Mouse (Mus musculus): Measurements from ENCODE around the gene Tmem222. TPM values are rescaled to one million over a fixed set of nuclear protein-coding genes. Genes with fewer than 3 reads are reported as not detected.
A peak's percentile ranks its signal among the peaks of the same experiment; 100 is the strongest.

Gene Tmem222
- polyA plus RNA-seq, 1 experiment from 2014 or later = 85.8 TPM

DNA sequence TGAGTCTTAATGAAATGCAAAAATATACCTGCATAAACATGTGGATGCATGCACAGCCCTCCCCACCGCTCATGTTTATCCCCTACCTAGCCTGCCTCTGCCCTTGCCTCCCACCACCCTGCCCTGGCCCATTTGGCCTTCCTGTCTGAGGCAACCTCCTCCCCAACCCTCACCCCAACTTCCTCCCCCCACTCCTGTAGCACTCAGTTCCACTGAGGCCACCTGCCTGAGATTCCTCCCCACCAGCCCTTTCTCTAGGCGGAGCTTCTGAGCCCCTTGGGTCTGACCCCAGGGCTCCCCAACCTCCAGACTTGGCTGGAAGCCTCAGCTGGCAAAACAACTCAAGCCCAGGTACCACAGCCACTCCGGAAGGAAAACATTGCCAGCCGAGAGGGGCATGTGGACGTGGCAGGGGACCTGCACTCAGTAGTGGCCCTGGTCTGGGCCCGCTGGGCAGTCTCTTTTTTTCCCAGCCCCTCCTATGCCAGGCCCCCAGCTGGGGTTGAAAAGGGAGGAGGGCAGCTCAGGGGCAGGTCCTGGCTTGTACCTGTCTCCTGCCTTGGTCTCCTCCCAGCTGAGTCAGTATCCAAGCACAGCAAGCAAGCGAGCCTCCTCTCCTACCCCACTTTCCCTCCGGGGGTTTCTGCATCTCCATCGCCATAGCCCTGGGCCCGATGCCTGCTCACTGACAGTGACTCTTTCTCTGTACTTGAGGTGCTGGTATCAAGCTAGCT, 15.8 kb downstream of the Tmem222 start:
- Histone ChIP-seq H3K9me3 (peaks cover 12% of the 10 kb centered on the region; the same call in 1 of the 2 replicates), H3K4me1 (peaks cover 18% of the 10 kb centered on the region), H3K27me3 (ENCODE audit: poor library complexity, severe bottlenecking) (peaks cover 24% of the 10 kb centered on the region), H3K4me3 (no peak overlapping the region), H3K36me3 (replicated peaks) (peaks cover 40% of the 10 kb centered on the region), H3K27ac (no peak overlapping the region; the same call in 1 of the 2 replicates)
- WGBS = 51% methylated on average over 10 of the region's 10 CpGs
- DNase-seq (ENCODE audit: extremely low spot score, low spot score) = no peak

DNA sequence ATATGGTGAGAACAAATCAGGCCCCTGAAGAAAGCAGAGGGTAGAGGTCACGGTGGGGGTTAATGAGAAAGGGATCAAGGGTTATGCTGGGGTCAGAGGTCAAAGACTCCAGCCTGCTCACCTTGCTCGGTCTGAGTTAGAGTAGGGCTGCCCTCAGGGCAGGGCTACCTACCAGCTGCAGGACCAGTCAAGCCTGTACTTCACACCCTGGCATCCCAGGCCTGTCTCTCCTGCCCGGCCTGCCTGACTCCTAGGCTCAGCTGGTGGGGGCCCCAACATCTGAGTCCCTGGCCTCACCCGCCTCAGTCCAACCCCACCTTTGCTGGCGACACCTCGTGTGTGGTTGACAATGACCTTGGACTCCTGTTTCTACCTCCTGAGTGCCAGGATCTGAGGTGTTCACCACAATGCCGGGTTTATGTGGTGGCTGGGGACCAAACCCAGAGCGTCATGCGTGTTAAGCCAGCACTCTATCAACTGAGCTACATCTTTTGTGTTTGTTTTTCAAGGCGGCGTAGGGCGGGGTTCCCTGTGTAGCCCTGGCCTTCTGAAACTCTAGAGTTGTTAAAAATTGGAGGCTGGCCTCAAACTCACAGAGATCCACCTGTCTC, 19.7 kb downstream of the Tmem222 start:
- no peak overlapping the region for H3K27ac ChIP-seq
- H3K36me3 ChIP-seq (replicated peaks) = peaks cover 1% of the 10 kb centered on the region; the same call in 1 of the 2 replicates
- H3K9me3 ChIP-seq = no peaks in the 10 kb centered on the region
- H3K27me3 ChIP-seq (ENCODE audit: poor library complexity, severe bottlenecking) = peaks cover 63% of the 10 kb centered on the region
- H3K4me1 ChIP-seq = peaks cover 21% of the 10 kb centered on the region
- H3K4me3 ChIP-seq = no peak overlapping the region
- no peak for DNase-seq (ENCODE audit: extremely low spot score, low spot score)
- 82% methylated on average over 12 of the region's 12 CpGs for WGBS

DNA sequence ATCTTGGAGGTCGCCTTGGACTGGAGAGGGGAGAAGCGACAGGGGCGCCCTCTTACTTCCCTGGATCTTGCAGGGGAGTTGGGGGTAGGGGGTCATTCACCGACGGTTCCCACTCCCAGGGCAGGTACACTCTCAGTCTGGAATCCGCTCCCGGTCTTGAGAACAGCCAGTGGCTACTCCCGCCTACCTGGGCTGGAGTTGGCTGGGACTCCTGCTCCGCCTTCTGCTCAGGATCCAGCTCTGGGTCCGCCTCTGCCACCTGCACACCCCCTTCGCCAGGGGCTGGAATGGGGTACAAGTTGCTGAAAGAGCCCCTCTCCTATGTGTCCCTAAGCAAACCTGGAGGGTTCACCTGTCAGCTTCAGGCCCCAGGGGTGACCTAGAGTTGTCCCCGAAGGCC, 20.4 kb downstream of the Tmem222 start:
- 23% methylated on average over 12 of the region's 12 CpGs for WGBS
- Histone ChIP-seq H3K4me1 (peaks cover 21% of the 10 kb centered on the region), H3K27me3 (ENCODE audit: poor library complexity, severe bottlenecking) (peaks cover 70% of the 10 kb centered on the region), H3K27ac (no peak overlapping the region), H3K9me3 (no peaks in the 10 kb centered on the region), H3K4me3 (no peak overlapping the region), H3K36me3 (replicated peaks) (no peaks in the 10 kb centered on the region)
- no peak for DNase-seq (ENCODE audit: extremely low spot score, low spot score)

DNA sequence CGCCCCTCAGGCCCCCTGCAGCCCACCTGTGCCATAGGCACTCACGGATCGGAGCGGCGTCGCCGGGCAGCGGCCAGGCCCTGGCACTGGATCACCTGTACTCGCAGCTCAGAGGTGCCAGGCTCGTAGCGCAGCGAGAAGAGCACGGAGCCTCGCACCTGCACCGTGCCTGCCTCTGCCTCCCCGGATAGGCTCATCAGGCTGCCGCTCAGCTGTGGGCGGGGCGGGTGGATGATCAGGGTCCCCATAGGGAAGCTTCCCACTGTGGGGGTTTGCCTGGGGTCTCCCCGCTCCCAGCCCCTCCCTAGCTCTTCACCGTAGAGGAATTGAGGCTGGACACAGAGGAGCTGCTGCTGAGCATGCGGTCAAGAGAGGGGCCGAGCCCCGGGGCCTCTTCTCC, 20.8 kb downstream of the Tmem222 start:
- no peak overlapping the region for H3K27ac ChIP-seq
- H3K9me3 ChIP-seq = no peaks in the 10 kb centered on the region
- no peak for DNase-seq (ENCODE audit: extremely low spot score, low spot score)
- H3K27me3 ChIP-seq (ENCODE audit: poor library complexity, severe bottlenecking) = peaks cover 74% of the 10 kb centered on the region
- no peak overlapping the region for H3K4me3 ChIP-seq
- H3K36me3 ChIP-seq (replicated peaks) = no peaks in the 10 kb centered on the region
- WGBS = 18% methylated on average over 24 of the region's 24 CpGs
- peaks cover 18% of the 10 kb centered on the region for H3K4me1 ChIP-seq

DNA sequence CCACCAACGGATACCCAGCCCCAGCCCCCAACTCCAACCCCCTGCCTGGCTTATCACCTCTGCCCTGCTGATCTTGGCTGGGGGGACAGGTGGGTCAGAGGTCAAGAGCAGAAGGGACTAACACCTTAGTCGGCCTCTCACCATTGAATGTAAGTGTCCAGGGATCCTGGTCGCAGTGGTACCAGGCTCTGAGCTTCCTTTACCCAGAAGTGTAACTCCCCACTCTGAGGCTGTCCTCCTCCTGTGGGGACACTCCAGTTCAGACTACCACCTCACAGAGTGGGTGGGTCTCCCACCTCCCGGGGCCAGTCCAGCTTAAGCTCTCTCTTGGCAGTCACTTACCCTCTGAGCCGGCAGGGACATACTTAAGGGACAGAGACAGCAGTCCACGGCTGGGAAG, 22.2 kb downstream of the Tmem222 start:
- 62% methylated on average over 6 of the region's 6 CpGs for WGBS
- H3K27me3 ChIP-seq (ENCODE audit: poor library complexity, severe bottlenecking) = peaks cover 89% of the 10 kb centered on the region
- peaks cover 28% of the 10 kb centered on the region for H3K4me1 ChIP-seq
- H3K36me3 ChIP-seq (replicated peaks) = no peaks in the 10 kb centered on the region
- no peaks in the 10 kb centered on the region for H3K9me3 ChIP-seq
- H3K4me3 ChIP-seq = no peak overlapping the region
- DNase-seq (ENCODE audit: extremely low spot score, low spot score) = no peak
- no peak overlapping the region for H3K27ac ChIP-seq

DNA sequence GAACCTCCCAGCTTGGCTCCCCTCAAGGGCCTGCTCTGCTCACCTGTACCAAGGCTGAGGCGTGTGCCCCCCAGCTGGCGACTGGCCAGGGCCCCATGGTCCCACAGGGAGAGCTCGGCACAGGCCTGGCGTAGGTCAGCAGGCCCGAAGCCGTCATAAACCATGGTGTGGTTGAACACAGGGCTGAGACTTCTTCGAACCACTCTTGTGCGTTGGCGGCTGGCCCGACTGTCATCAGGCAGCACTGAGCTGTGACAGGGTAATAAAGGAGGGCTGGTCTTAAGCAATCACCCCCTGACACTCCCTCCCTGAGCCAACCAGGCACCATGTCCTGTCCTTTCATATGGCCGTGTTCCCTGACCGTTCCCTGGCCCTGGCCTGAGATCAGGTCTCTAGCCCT, 24.2 kb downstream of the Tmem222 start:
- DNase-seq (ENCODE audit: extremely low spot score, low spot score) = no peak

DNA sequence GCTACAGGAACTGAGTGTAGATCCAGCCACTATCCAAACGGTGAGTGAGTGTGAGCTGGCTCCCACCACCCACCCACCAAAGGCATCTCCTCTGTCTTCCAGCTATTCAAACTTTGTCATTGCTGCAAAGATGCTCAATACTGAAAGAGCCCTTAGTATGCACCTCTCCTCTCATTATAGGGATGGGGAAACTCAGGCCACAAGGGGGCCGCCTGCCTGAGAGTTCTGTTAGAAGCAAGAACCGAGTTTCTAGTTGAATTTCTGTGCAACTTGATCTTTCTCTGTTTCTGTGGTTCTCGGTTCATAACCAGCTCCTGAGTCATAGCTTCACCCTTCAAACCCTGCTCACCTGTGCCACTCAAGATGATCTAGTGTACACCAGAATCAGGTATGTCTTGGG, 25.5 kb downstream of the Tmem222 start:
- DNase-seq (ENCODE audit: extremely low spot score, low spot score) = no peak
- H3K4me3 ChIP-seq = no peak overlapping the region

More for the DNA sequence above, 24.2 kb downstream of the Tmem222 start:
- H3K9me3 ChIP-seq = no peaks in the 10 kb centered on the region
- H3K36me3 ChIP-seq (replicated peaks) = no peaks in the 10 kb centered on the region
- no peak overlapping the region for H3K27ac ChIP-seq
- no peak overlapping the region for H3K4me3 ChIP-seq
- peaks cover 100% of the 10 kb centered on the region for H3K27me3 ChIP-seq (ENCODE audit: poor library complexity, severe bottlenecking)
- H3K4me1 ChIP-seq = peaks cover 33% of the 10 kb centered on the region
- 93% methylated on average over 12 of the region's 12 CpGs for WGBS

DNA sequence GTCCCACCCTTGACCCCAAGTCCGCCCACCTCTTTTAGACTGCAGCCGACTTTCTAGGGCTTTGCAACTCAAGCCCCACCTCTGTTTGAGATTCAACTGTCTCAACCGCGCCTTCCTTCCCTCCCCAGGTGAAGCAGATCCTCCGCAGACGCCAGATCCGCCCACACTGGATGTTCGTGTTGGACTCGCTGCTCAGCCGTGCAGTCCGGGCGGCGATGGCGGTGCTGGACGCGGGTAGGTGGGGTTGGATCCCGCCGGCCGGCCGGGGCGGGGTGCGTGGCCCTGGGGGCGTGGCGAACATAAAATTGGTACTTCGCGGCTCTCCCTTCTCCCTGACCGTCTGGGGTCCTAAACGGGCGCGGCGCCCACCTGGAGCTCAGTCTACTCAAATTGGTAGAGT, 26.4 kb downstream of the Tmem222 start:
- Histone ChIP-seq H3K27me3 (ENCODE audit: poor library complexity, severe bottlenecking) (peaks cover 100% of the 10 kb centered on the region), H3K27ac (peak overlapping the region; percentile 40; the same call in 1 of the 2 replicates), H3K36me3 (replicated peaks) (no peaks in the 10 kb centered on the region), H3K9me3 (no peaks in the 10 kb centered on the region), H3K4me1 (peaks cover 20% of the 10 kb centered on the region), H3K4me3 (peak overlapping the region; percentile 54)
- 2% methylated on average over 31 of the region's 31 CpGs for WGBS
- no peak for DNase-seq (ENCODE audit: extremely low spot score, low spot score)

More for the DNA sequence above, 25.5 kb downstream of the Tmem222 start:
- Histone ChIP-seq H3K4me1 (peaks cover 26% of the 10 kb centered on the region), H3K27me3 (ENCODE audit: poor library complexity, severe bottlenecking) (peaks cover 100% of the 10 kb centered on the region), H3K36me3 (replicated peaks) (no peaks in the 10 kb centered on the region), H3K9me3 (no peaks in the 10 kb centered on the region), H3K27ac (no peak overlapping the region)
- WGBS = 40% methylated on average over 4 of the region's 4 CpGs

DNA sequence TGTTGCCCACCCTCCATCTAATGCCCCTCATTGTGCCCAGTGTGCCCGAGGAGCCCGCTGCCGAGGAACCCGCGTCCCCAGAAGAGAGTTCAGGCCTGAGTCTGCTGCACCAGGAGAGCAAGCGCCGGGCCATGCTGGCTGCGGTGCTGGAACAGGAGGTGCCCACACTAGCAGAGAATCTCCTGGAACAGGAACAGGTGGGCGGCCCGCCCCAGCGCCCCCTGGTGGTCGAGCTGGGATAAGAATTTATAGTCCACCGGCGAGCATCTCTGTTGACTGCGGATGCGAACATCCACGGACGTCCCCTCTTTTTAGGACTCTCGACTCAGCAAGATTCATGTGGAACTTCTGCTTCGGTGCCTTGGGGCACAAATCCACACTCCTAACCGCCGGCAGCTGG, 27.0 kb downstream of the Tmem222 start:
- WGBS = under 1% methylated on average over 22 of the region's 22 CpGs
- H3K4me1 ChIP-seq = peaks cover 20% of the 10 kb centered on the region
- peak; percentile 88 for DNase-seq (ENCODE audit: extremely low spot score, low spot score)
- H3K36me3 ChIP-seq (replicated peaks) = no peaks in the 10 kb centered on the region
- H3K4me3 ChIP-seq = peak overlapping the region; percentile 54
- H3K27me3 ChIP-seq (ENCODE audit: poor library complexity, severe bottlenecking) = peaks cover 100% of the 10 kb centered on the region
- no peaks in the 10 kb centered on the region for H3K9me3 ChIP-seq
- peak overlapping the region; percentile 40; the same call in 1 of the 2 replicates for H3K27ac ChIP-seq

DNA sequence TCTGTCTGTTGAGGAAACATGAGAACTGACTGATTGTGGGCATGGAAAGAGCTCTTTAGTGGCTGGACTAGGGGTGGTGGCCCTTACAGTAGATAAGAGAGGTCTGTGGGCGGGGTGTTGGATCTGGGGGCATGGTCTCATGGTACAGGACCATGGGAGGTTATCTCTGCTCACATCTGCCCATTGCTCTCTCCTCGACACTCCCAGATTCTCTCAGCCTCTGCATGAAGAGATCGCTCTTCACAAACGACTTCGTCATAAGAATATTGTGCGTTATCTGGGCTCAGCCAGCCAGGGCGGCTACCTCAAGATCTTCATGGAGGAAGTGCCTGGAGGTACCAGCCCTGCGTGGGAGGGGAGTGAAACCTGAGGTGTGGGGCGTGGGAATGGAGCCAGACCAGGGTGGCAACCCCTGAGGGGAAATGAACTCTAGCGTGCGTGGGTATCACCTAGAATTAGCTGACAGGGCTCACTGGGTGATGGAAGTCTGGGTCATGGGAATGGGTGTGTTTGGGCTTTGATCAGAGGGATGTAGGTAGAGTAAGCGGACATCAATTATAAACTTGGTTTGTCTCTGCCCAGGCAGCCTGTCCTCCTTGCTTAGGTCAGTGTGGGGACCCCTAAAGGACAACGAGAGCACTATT, 29.7 kb downstream of the Tmem222 start:
- 81% methylated on average over 13 of the region's 13 CpGs for WGBS
- H3K4me1 ChIP-seq = peaks cover 29% of the 10 kb centered on the region
- no peak overlapping the region for H3K4me3 ChIP-seq
- H3K27ac ChIP-seq = no peak overlapping the region
- H3K36me3 ChIP-seq (replicated peaks) = no peaks in the 10 kb centered on the region
- no peaks in the 10 kb centered on the region for H3K9me3 ChIP-seq
- peaks cover 100% of the 10 kb centered on the region for H3K27me3 ChIP-seq (ENCODE audit: poor library complexity, severe bottlenecking)
- DNase-seq (ENCODE audit: extremely low spot score, low spot score) = no peak

DNA sequence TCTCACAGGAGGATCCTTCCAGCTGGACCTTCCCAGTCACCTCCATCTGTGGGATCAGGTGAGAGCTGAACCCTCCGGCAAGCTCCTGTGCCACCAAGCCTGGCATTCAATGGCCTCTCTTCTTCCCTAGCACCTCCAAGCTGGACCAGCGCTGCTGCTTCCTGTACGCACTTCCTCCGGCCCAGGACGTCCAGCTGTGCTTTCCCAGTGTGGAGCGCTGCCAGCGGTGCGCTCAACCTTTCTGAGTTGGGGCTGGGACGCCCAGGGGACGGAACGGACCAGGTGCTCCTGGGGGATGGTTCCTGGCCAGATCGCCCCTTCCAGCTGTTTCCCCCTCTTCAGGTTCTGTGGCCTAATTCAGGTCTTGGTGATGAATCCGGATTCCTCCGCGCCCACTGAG, 30.5 kb downstream of the Tmem222 start:
- Histone ChIP-seq H3K36me3 (replicated peaks) (no peaks in the 10 kb centered on the region), H3K27me3 (ENCODE audit: poor library complexity, severe bottlenecking) (peaks cover 100% of the 10 kb centered on the region), H3K27ac (no peak overlapping the region), H3K9me3 (no peaks in the 10 kb centered on the region), H3K4me3 (no peak overlapping the region), H3K4me1 (peaks cover 33% of the 10 kb centered on the region)
- WGBS = 22% methylated on average over 15 of the region's 15 CpGs
- no peak for DNase-seq (ENCODE audit: extremely low spot score, low spot score)

DNA sequence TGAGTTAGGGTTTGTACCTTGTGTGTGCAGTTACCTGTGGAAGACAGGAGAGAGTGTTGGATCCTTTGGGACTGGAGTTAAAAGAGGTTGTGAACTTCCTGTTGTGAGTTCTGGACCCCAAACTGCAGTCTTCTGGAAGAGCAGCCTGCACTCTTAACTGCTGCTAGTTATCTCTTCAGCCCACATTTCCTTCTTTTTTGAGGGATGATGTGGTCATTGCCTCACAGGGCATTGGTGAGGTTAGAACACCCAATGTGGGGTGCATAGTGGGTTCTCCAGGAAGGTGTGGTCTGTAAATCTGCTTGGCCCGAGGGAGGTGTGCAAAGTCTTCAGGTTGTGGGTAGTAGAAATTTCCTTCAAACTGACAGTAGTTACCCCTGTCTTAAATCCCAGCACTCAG, 33.3 kb downstream of the Tmem222 start:
- no peak for DNase-seq (ENCODE audit: extremely low spot score, low spot score)
- 82% methylated on average over 1 of the region's 1 CpGs for WGBS
- H3K27me3 ChIP-seq (ENCODE audit: poor library complexity, severe bottlenecking) = peaks cover 98% of the 10 kb centered on the region

DNA sequence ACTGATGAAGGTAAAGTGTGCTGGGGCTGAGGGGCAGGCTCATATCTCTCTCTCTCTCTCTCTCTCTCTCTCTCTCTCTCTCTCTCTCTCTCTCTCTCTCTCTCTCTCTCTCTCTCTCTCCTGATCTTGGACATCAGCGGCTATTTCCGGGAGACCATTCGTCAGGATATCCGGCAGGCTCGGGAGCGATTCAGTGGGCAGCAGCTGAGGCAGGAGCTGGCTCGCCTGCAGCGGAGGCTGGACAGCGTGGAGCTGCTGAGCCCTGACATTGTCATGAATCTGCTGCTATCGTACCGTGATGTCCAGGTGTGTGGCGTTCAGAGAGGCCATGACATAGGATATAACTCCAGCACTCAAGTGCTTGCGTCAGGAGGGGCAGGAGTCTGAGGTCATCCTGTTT, 34.1 kb downstream of the Tmem222 start:
- H3K4me1 ChIP-seq = peaks cover 31% of the 10 kb centered on the region
- H3K27ac ChIP-seq = no peak overlapping the region
- DNase-seq (ENCODE audit: extremely low spot score, low spot score) = no peak
- no peaks in the 10 kb centered on the region for H3K36me3 ChIP-seq (replicated peaks)
- no peak overlapping the region for H3K4me3 ChIP-seq
- H3K27me3 ChIP-seq (ENCODE audit: poor library complexity, severe bottlenecking) = peaks cover 98% of the 10 kb centered on the region
- 69% methylated on average over 13 of the region's 13 CpGs for WGBS
- H3K9me3 ChIP-seq = no peaks in the 10 kb centered on the region

More for the DNA sequence above, 33.3 kb downstream of the Tmem222 start:
- Histone ChIP-seq H3K36me3 (replicated peaks) (no peaks in the 10 kb centered on the region), H3K4me3 (no peak overlapping the region), H3K27ac (no peak overlapping the region), H3K9me3 (no peaks in the 10 kb centered on the region), H3K4me1 (peaks cover 31% of the 10 kb centered on the region)
